18 mouse cellular contexts compared by ENCODE assay signal in genomic region chr4:53395002-53395401, GRCm38 (mm10). TPM values are rescaled to one million over a fixed set of nuclear protein-coding genes. Genes with fewer than 3 reads are reported as not detected.
DNase-seq lines count a peak whose midpoint lies in the region; ATAC-seq lines count a peak whose summit lies in the region.
"Had no signal": no experiment of that assay in that cellular context is flagged by ENCODE, and none has a peak within 500 bp of the region (broad histone marks: within the 10 kb centered on the region; RNA-seq: fewer than 3 reads in every experiment).

No protein-coding gene starts in this region.

- no peak overlapping the region for H3K4me2 ChIP-seq in heart, embryonic 12.5 days
- H3K4me2 ChIP-seq: embryonic facial prominence, embryonic 13.5 days; hindbrain, embryonic 13.5 days; kidney, embryonic 15.5 days; limb, embryonic 15.5 days; neural tube, embryonic 12.5 days had no signal

- WGBS in heart, embryonic 12.5 days, result 55% methylated on average over 3 of the region's 3 CpGs

- no peaks in the 10 kb centered on the region for H3K36me3 ChIP-seq in heart, embryonic 12.5 days
- H3K36me3 ChIP-seq: embryonic facial prominence, embryonic 13.5 days; hindbrain, embryonic 13.5 days; kidney, embryonic 15.5 days; limb, embryonic 15.5 days; neural tube, embryonic 12.5 days had no signal

- H3K4me3 ChIP-seq in heart, embryonic 12.5 days, result no peak overlapping the region
- H3K4me3 ChIP-seq: embryonic facial prominence, embryonic 13.5 days; hindbrain, embryonic 13.5 days; kidney, embryonic 15.5 days; limb, embryonic 15.5 days; neural tube, embryonic 12.5 days had no signal

- H3K27ac ChIP-seq in heart, embryonic 12.5 days (ENCODE audit: poor library complexity, severe bottlenecking), result no peak overlapping the region
- H3K27ac ChIP-seq: embryonic facial prominence, embryonic 13.5 days; hindbrain, embryonic 13.5 days; kidney, embryonic 15.5 days; limb, embryonic 15.5 days; neural tube, embryonic 12.5 days; stomach, postnatal 0 days had no signal

- no peak overlapping the region for H3K9ac ChIP-seq in heart, embryonic 12.5 days
- H3K9ac ChIP-seq: embryonic facial prominence, embryonic 13.5 days; hindbrain, embryonic 13.5 days; kidney, embryonic 15.5 days; limb, embryonic 15.5 days; neural tube, embryonic 12.5 days had no signal

- H3K4me1 ChIP-seq in heart, embryonic 12.5 days (replicated peaks), result peaks cover 24% of the 10 kb centered on the region
- H3K4me1 ChIP-seq: embryonic facial prominence, embryonic 13.5 days; hindbrain, embryonic 13.5 days; kidney, embryonic 15.5 days; neural tube, embryonic 12.5 days had no signal

- no peak for ATAC-seq in heart, embryonic 12.5 days (ENCODE audit: insufficient number of reproducible peaks, low FRiP score)
- ATAC-seq in megakaryocyte, adult 5-6 weeks (ENCODE audit: poor library complexity, severe bottlenecking), result 0 out of 2 replicates have a peak, but pooled peaks have one; percentile 18
- ATAC-seq: activated CD4-positive, CD25-positive, alpha-beta regulatory T cell, adult 4 months; Patski had no signal

- no peaks in the 10 kb centered on the region for H3K27me3 ChIP-seq in heart, embryonic 12.5 days (replicated peaks)
- H3K27me3 ChIP-seq: embryonic facial prominence, embryonic 13.5 days; hindbrain, embryonic 13.5 days; kidney, embryonic 15.5 days; limb, embryonic 15.5 days; neural tube, embryonic 12.5 days; Patski had no signal

- peak; percentile 59 for DNase-seq in heart, adult 8-10 months (ENCODE audit: low spot score)
- DNase-seq in adrenal gland, postnatal 25 days, result peak; percentile 35
- peak; percentile 33 for DNase-seq in heart, postnatal 25 days (ENCODE audit: low spot score)
- no peak for DNase-seq in frontal cortex, postnatal 25 days (ENCODE audit: low spot score in 2 of 2)
- DNase-seq in cerebellum, adult 9-11 months, result no peak
- DNase-seq: cerebellum, adult 2 months; lung, postnatal 14 days; thymus, postnatal 36 days had no signal

- H3K9me3 ChIP-seq in heart, embryonic 12.5 days (replicated peaks), result no peaks in the 10 kb centered on the region
- H3K9me3 ChIP-seq: embryonic facial prominence, embryonic 13.5 days; hindbrain, embryonic 13.5 days; kidney, embryonic 15.5 days; limb, embryonic 15.5 days; neural tube, embryonic 12.5 days had no signal

- intact Hi-C loops in heart, postnatal 25 days (cut with DNase I), result no loop called here

RNA-seq across cellular contexts. Expression of gene Slc44a1, which starts 45.2 kb away (rescaled TPM):
- 10 to 100 TPM; 26.4 to 31.2 (median 28.9) TPM for total RNA-seq in heart, adult 8-10 months (2022)
- polyA plus RNA-seq in heart, embryonic 12.5 days (2016; fragmentation: Nextera tagmentation; extraction: Ambion mirVana), result 28.7 and 30.2 TPM in 2 replicates
- 94.9 and 113 TPM in 2 replicates for total RNA-seq in adrenal gland, postnatal 25 days (2021)
- 10 to 100 TPM; 30.8 to 34.6 TPM for total RNA-seq in heart, postnatal 25 days (2021)
- total RNA-seq in megakaryocyte, adult 5-6 weeks (2015), result 11.8 and 12.4 TPM in 2 replicates
- 9.1 and 10.1 TPM in 2 replicates for total RNA-seq in megakaryocyte, adult 5-6 weeks (2017)

Comparison
In these comparisons a context has a peak if more than half of its experiments do, and no peak if none do; other contexts are left out.
1. DNase-seq: peak in heart, adult 8-10 months (single experiment), adrenal gland, postnatal 25 days (single experiment) and heart, postnatal 25 days (single experiment); none in frontal cortex, postnatal 25 days (0 of 2) and cerebellum, adult 9-11 months (single experiment).